Mouse (Mus musculus): ENCODE measurements around the gene Cpxm2. TPM values are rescaled to one million over a fixed set of nuclear protein-coding genes. Genes with fewer than 3 reads are reported as not detected.

Cpxm2 gene
- polyA plus RNA-seq, 1 experiment = not detected

GRCm38 (mm10) chr7:132145227-132145800 is 9.2 kb downstream of the Cpxm2 start:
- Histone ChIP-seq H3ac (ENCODE audit: control insufficient read depth, insufficient read length, low read depth) (no peak overlapping the region), H3K27me3 (ENCODE audit: control insufficient read depth, insufficient read depth, insufficient read length) (peaks cover 20% of the 10 kb centered on the region), H3K4me3 (ENCODE audit: insufficient read depth, poor library complexity, severe bottlenecking) (no peak overlapping the region), H3K36me3 (ENCODE audit: control insufficient read depth, insufficient read depth) (no peaks in the 10 kb centered on the region), H3K79me3 (ENCODE audit: low read depth) (no peaks in the 10 kb centered on the region), H3K79me2 (ENCODE audit: control insufficient read depth, insufficient read depth) (no peaks in the 10 kb centered on the region)
- TF ChIP-seq FOSL1 (IDR thresholded peaks at IDR 0.05; ENCODE audit: insufficient read depth, low read length, poor library complexity, severe bottlenecking) = no peak

GRCm38 (mm10) chr7:132128687-132129086 is 25.9 kb downstream of the Cpxm2 start:
- Histone ChIP-seq H3K27me3 (ENCODE audit: control insufficient read depth, insufficient read depth, insufficient read length) (peaks cover 13% of the 10 kb centered on the region), H3K79me3 (ENCODE audit: low read depth) (no peaks in the 10 kb centered on the region), H3ac (ENCODE audit: control insufficient read depth, insufficient read length, low read depth) (no peak overlapping the region), H3K4me3 (ENCODE audit: insufficient read depth, poor library complexity, severe bottlenecking) (no peak overlapping the region), H3K36me3 (ENCODE audit: control insufficient read depth, insufficient read depth) (no peaks in the 10 kb centered on the region), H3K79me2 (ENCODE audit: control insufficient read depth, insufficient read depth) (no peaks in the 10 kb centered on the region)
- TF ChIP-seq FOSL1 (IDR thresholded peaks at IDR 0.05; ENCODE audit: insufficient read depth, low read length, poor library complexity, severe bottlenecking) (no peak), CTCF (IDR thresholded peaks at IDR 0.05; ENCODE audit: control insufficient read depth, insufficient read depth, insufficient read length) (no peak), MYOD1 (IDR thresholded peaks at IDR 0.05; ENCODE audit: control insufficient read depth, insufficient read length, low read depth) (no peak), CEBPB (IDR thresholded peaks at IDR 0.05; ENCODE audit: low read depth) (no peak), USF1 (IDR thresholded peaks at IDR 0.05; ENCODE audit: low read depth) (no peak), MYOG (IDR thresholded peaks at IDR 0.05; ENCODE audit: control insufficient read depth, extremely low read depth, insufficient read length) (no peak), MAX (IDR thresholded peaks at IDR 0.05) (no peak)

- H3K36me3 ChIP-seq (ENCODE audit: control insufficient read depth, insufficient read depth) = no peaks in the 10 kb centered on the region
- peaks cover 13% of the 10 kb centered on the region for H3K27me3 ChIP-seq (ENCODE audit: control insufficient read depth, insufficient read depth, insufficient read length)
- no peak for TF ChIP-seq FOSL1 (IDR thresholded peaks at IDR 0.05; ENCODE audit: insufficient read depth, low read length, poor library complexity, severe bottlenecking)
- no peak for TF ChIP-seq USF1 (IDR thresholded peaks at IDR 0.05; ENCODE audit: low read depth)
- no peak for TF ChIP-seq MYOD1 (IDR thresholded peaks at IDR 0.05; ENCODE audit: control insufficient read depth, insufficient read length, low read depth)
- no peak for TF ChIP-seq CTCF (IDR thresholded peaks at IDR 0.05; ENCODE audit: control insufficient read depth, insufficient read depth, insufficient read length)
- no peak for TF ChIP-seq MAX (IDR thresholded peaks at IDR 0.05)
- TF ChIP-seq MYOG (IDR thresholded peaks at IDR 0.05; ENCODE audit: control insufficient read depth, extremely low read depth, insufficient read length) = no peak
- TF ChIP-seq CEBPB (IDR thresholded peaks at IDR 0.05; ENCODE audit: low read depth) = no peak
- H3K79me3 ChIP-seq (ENCODE audit: low read depth) = no peaks in the 10 kb centered on the region
- H3K4me3 ChIP-seq (ENCODE audit: insufficient read depth, poor library complexity, severe bottlenecking) = no peak overlapping the region
- H3ac ChIP-seq (ENCODE audit: control insufficient read depth, insufficient read length, low read depth) = no peak overlapping the region
- H3K79me2 ChIP-seq (ENCODE audit: control insufficient read depth, insufficient read depth) = no peaks in the 10 kb centered on the region
These were observed 29.6 kb downstream of the Cpxm2 start for GRCm38 (mm10) chr7:132124948-132125347.

GRCm38 (mm10) chr7:132123211-132123610 is 31.3 kb downstream of the Cpxm2 start:
- Histone ChIP-seq H3ac (ENCODE audit: control insufficient read depth, insufficient read length, low read depth) (no peak overlapping the region), H3K36me3 (ENCODE audit: control insufficient read depth, insufficient read depth) (no peaks in the 10 kb centered on the region), H3K79me3 (ENCODE audit: low read depth) (no peaks in the 10 kb centered on the region), H3K27me3 (ENCODE audit: control insufficient read depth, insufficient read depth, insufficient read length) (peaks cover 11% of the 10 kb centered on the region), H3K79me2 (ENCODE audit: control insufficient read depth, insufficient read depth) (no peaks in the 10 kb centered on the region), H3K4me3 (ENCODE audit: insufficient read depth, poor library complexity, severe bottlenecking) (no peak overlapping the region)
- TF ChIP-seq MAX (IDR thresholded peaks at IDR 0.05) (no peak), USF1 (IDR thresholded peaks at IDR 0.05; ENCODE audit: low read depth) (no peak), MYOG (IDR thresholded peaks at IDR 0.05; ENCODE audit: control insufficient read depth, extremely low read depth, insufficient read length) (no peak), CEBPB (IDR thresholded peaks at IDR 0.05; ENCODE audit: low read depth) (no peak), MYOD1 (IDR thresholded peaks at IDR 0.05; ENCODE audit: control insufficient read depth, insufficient read length, low read depth) (no peak), FOSL1 (IDR thresholded peaks at IDR 0.05; ENCODE audit: insufficient read depth, low read length, poor library complexity, severe bottlenecking) (no peak), CTCF (IDR thresholded peaks at IDR 0.05; ENCODE audit: control insufficient read depth, insufficient read depth, insufficient read length) (no peak)

GRCm38 (mm10) chr7:132119817-132120216 is 34.7 kb downstream of the Cpxm2 start:
- Histone ChIP-seq H3K36me3 (ENCODE audit: control insufficient read depth, insufficient read depth) (no peaks in the 10 kb centered on the region), H3ac (ENCODE audit: control insufficient read depth, insufficient read length, low read depth) (no peak overlapping the region), H3K4me3 (ENCODE audit: insufficient read depth, poor library complexity, severe bottlenecking) (no peak overlapping the region), H3K79me3 (ENCODE audit: low read depth) (no peaks in the 10 kb centered on the region), H3K27me3 (ENCODE audit: control insufficient read depth, insufficient read depth, insufficient read length) (no peaks in the 10 kb centered on the region), H3K79me2 (ENCODE audit: control insufficient read depth, insufficient read depth) (no peaks in the 10 kb centered on the region)
- no peak for TF ChIP-seq USF1 (IDR thresholded peaks at IDR 0.05; ENCODE audit: low read depth)

GRCm38 (mm10) chr7:132111770-132112169 is 42.8 kb downstream of the Cpxm2 start:
- Histone ChIP-seq H3K4me3 (ENCODE audit: insufficient read depth, poor library complexity, severe bottlenecking) (no peak overlapping the region), H3K27me3 (ENCODE audit: control insufficient read depth, insufficient read depth, insufficient read length) (peaks cover 5% of the 10 kb centered on the region), H3K79me3 (ENCODE audit: low read depth) (no peaks in the 10 kb centered on the region), H3K36me3 (ENCODE audit: control insufficient read depth, insufficient read depth) (no peaks in the 10 kb centered on the region), H3K79me2 (ENCODE audit: control insufficient read depth, insufficient read depth) (no peaks in the 10 kb centered on the region), H3ac (ENCODE audit: control insufficient read depth, insufficient read length, low read depth) (no peak overlapping the region)
- no peak for TF ChIP-seq USF1 (IDR thresholded peaks at IDR 0.05; ENCODE audit: low read depth)
- no peak for TF ChIP-seq MYOG (IDR thresholded peaks at IDR 0.05; ENCODE audit: control insufficient read depth, extremely low read depth, insufficient read length)
- TF ChIP-seq MYOD1 (IDR thresholded peaks at IDR 0.05; ENCODE audit: control insufficient read depth, insufficient read length, low read depth) = no peak
- TF ChIP-seq CTCF (IDR thresholded peaks at IDR 0.05; ENCODE audit: control insufficient read depth, insufficient read depth, insufficient read length) = no peak
- no peak for TF ChIP-seq FOSL1 (IDR thresholded peaks at IDR 0.05; ENCODE audit: insufficient read depth, low read length, poor library complexity, severe bottlenecking)

Measured in C2C12 (cell line).